Comparison of ENCODE assay signal across 27 mouse cellular contexts in genomic region chr13:110369673-110370072, GRCm38 (mm10). TPM values are rescaled to one million over a fixed set of nuclear protein-coding genes. Genes with fewer than 3 reads are reported as not detected.
DNase-seq lines count a peak whose midpoint lies in the region; ATAC-seq and TF ChIP-seq lines count a peak whose summit lies in the region.
"Had no signal": no experiment of that assay in that cellular context is flagged by ENCODE, and none has a peak within 500 bp of the region (broad histone marks: within the 10 kb centered on the region; RNA-seq: fewer than 3 reads in every experiment).

No protein-coding gene starts in this region.

- no peak overlapping the region for H3K9ac ChIP-seq in embryonic facial prominence, embryonic 12.5 days
- no peak overlapping the region for H3K9ac ChIP-seq in hindbrain, embryonic 16.5 days (ENCODE audit: low read depth, low read length)
- H3K9ac ChIP-seq in hindbrain, embryonic 11.5 days (ENCODE audit: low read depth, low read length) = no peak overlapping the region
- H3K9ac ChIP-seq in midbrain, embryonic 15.5 days = no peak overlapping the region
- no peak overlapping the region for H3K9ac ChIP-seq in midbrain, postnatal 0 days (replicated peaks; ENCODE audit: low read length, poor library complexity, severe bottlenecking)
- H3K9ac ChIP-seq: embryonic facial prominence, embryonic 15.5 days; forebrain, embryonic 12.5 days; heart, embryonic 13.5 days; hindbrain, embryonic 14.5 days had no signal

- H3K36me3 ChIP-seq in embryonic facial prominence, embryonic 12.5 days = no peaks in the 10 kb centered on the region
- H3K36me3 ChIP-seq in embryonic facial prominence, embryonic 10.5 days (replicated peaks) = no peaks in the 10 kb centered on the region
- H3K36me3 ChIP-seq in hindbrain, embryonic 16.5 days (ENCODE audit: control insufficient read depth, insufficient read depth, low read length) = no peaks in the 10 kb centered on the region
- no peaks in the 10 kb centered on the region for H3K36me3 ChIP-seq in hindbrain, embryonic 11.5 days (ENCODE audit: control insufficient read depth, insufficient read depth, low read length)
- no peaks in the 10 kb centered on the region for H3K36me3 ChIP-seq in midbrain, embryonic 15.5 days (replicated peaks)
- no peaks in the 10 kb centered on the region for H3K36me3 ChIP-seq in midbrain, postnatal 0 days (ENCODE audit: insufficient read depth, low read length)
- H3K36me3 ChIP-seq: embryonic facial prominence, embryonic 15.5 days; forebrain, embryonic 12.5 days; heart, embryonic 10.5 days; heart, embryonic 13.5 days had no signal

- H3K4me3 ChIP-seq in embryonic facial prominence, embryonic 12.5 days = no peak overlapping the region
- no peak overlapping the region for H3K4me3 ChIP-seq in embryonic facial prominence, embryonic 10.5 days
- H3K4me3 ChIP-seq in hindbrain, embryonic 16.5 days (ENCODE audit: low read length) = no peak overlapping the region
- H3K4me3 ChIP-seq in hindbrain, embryonic 11.5 days (ENCODE audit: low read depth, low read length) = no peak overlapping the region
- H3K4me3 ChIP-seq in midbrain, embryonic 15.5 days = no peak overlapping the region
- H3K4me3 ChIP-seq in midbrain, postnatal 0 days (ENCODE audit: low read depth, low read length) = no peak overlapping the region
- H3K4me3 ChIP-seq: embryonic facial prominence, embryonic 15.5 days; forebrain, embryonic 12.5 days; heart, adult 2 months; heart, embryonic 10.5 days; heart, embryonic 13.5 days had no signal

- no peaks in the 10 kb centered on the region for H3K4me1 ChIP-seq in embryonic facial prominence, embryonic 12.5 days
- H3K4me1 ChIP-seq in embryonic facial prominence, embryonic 10.5 days = no peaks in the 10 kb centered on the region
- no peaks in the 10 kb centered on the region for H3K4me1 ChIP-seq in hindbrain, embryonic 16.5 days (ENCODE audit: control insufficient read depth, insufficient read depth, low read depth, low read length)
- H3K4me1 ChIP-seq in hindbrain, embryonic 11.5 days (replicated peaks; ENCODE audit: control insufficient read depth, insufficient read depth, low read length) = no peaks in the 10 kb centered on the region
- no peaks in the 10 kb centered on the region for H3K4me1 ChIP-seq in midbrain, embryonic 15.5 days
- H3K4me1 ChIP-seq in midbrain, postnatal 0 days (ENCODE audit: insufficient read depth, low read length) = no peaks in the 10 kb centered on the region
- H3K4me1 ChIP-seq: embryonic facial prominence, embryonic 15.5 days; forebrain, embryonic 12.5 days; heart, embryonic 10.5 days; heart, embryonic 13.5 days had no signal

- ATAC-seq in embryonic facial prominence, embryonic 12.5 days (ENCODE audit: insufficient number of reproducible peaks, insufficient read depth, low FRiP score, low TSS enrichment) = 0 out of 2 replicates have a peak, but pooled peaks have one; percentile 56
- peak; percentile 49; the same call in 1 of the 2 replicates for ATAC-seq in hindbrain, embryonic 16.5 days
- no peak for ATAC-seq in hindbrain, embryonic 11.5 days (ENCODE audit: low FRiP score)
- ATAC-seq in midbrain, embryonic 15.5 days (replicated peaks) = peak; percentile 31; the same call in 1 of the 2 replicates
- no peak for ATAC-seq in midbrain, postnatal 0 days (ENCODE audit: low FRiP score)
- ATAC-seq: activated CD4-positive, CD25-positive, alpha-beta regulatory T cell, adult 4 months had no signal

- DNase-seq in embryonic facial prominence, embryonic 10.5 days (ENCODE audit: low spot score) = no peak
- DNase-seq in hindbrain, embryonic 11.5 days (ENCODE audit: low spot score) = no peak
- DNase-seq in midbrain, postnatal 0 days (ENCODE audit: low spot score) = no peak
- DNase-seq: adrenal gland, adult 8-10 months; adrenal gland, postnatal 25 days; cerebellum, adult 11-12 months; cerebellum, adult 8-10 months; cerebellum, postnatal 10 days; cerebellum, postnatal 36 days; embryo, embryonic 11 days; gastrocnemius, postnatal 10 days; gastrocnemius, postnatal 36 days; heart, adult 2 months; heart, postnatal 14 days; heart, postnatal 4 days had no signal

- WGBS in embryonic facial prominence, embryonic 12.5 days = 96% methylated on average over 1 of the region's 1 CpGs
- 93% methylated on average over 1 of the region's 1 CpGs for WGBS in embryonic facial prominence, embryonic 10.5 days
- WGBS in hindbrain, embryonic 16.5 days = 91% methylated on average over 1 of the region's 1 CpGs
- WGBS in hindbrain, embryonic 11.5 days = 95% methylated on average over 1 of the region's 1 CpGs
- WGBS in midbrain, embryonic 15.5 days = 92% methylated on average over 1 of the region's 1 CpGs
- WGBS in midbrain, postnatal 0 days = 92% methylated on average over 1 of the region's 1 CpGs

- no peak for TF ChIP-seq CTCF in midbrain, postnatal 0 days (IDR thresholded peaks at IDR 0.05)

- no peak overlapping the region for H3K4me2 ChIP-seq in embryonic facial prominence, embryonic 12.5 days (replicated peaks)
- H3K4me2 ChIP-seq in hindbrain, embryonic 16.5 days (ENCODE audit: low read length) = no peak overlapping the region
- H3K4me2 ChIP-seq in hindbrain, embryonic 11.5 days (replicated peaks; ENCODE audit: low read depth, low read length) = no peak overlapping the region
- H3K4me2 ChIP-seq in midbrain, embryonic 15.5 days = no peak overlapping the region
- H3K4me2 ChIP-seq in midbrain, postnatal 0 days (ENCODE audit: low read depth, low read length, poor library complexity, severe bottlenecking) = no peak overlapping the region
- H3K4me2 ChIP-seq: embryonic facial prominence, embryonic 15.5 days; forebrain, embryonic 12.5 days; heart, embryonic 13.5 days; hindbrain, embryonic 14.5 days had no signal

- no peaks in the 10 kb centered on the region for H3K27me3 ChIP-seq in embryonic facial prominence, embryonic 12.5 days
- H3K27me3 ChIP-seq in embryonic facial prominence, embryonic 10.5 days (replicated peaks; ENCODE audit: low read depth, poor library complexity, severe bottlenecking) = no peaks in the 10 kb centered on the region
- no peaks in the 10 kb centered on the region for H3K27me3 ChIP-seq in hindbrain, embryonic 16.5 days (replicated peaks; ENCODE audit: control insufficient read depth, insufficient read depth, low read length)
- H3K27me3 ChIP-seq in hindbrain, embryonic 11.5 days (ENCODE audit: control insufficient read depth, insufficient read depth, low read length) = no peaks in the 10 kb centered on the region
- no peaks in the 10 kb centered on the region for H3K27me3 ChIP-seq in midbrain, embryonic 15.5 days (replicated peaks)
- no peaks in the 10 kb centered on the region for H3K27me3 ChIP-seq in midbrain, postnatal 0 days (ENCODE audit: insufficient read depth, low read length)
- H3K27me3 ChIP-seq: embryonic facial prominence, embryonic 15.5 days; forebrain, embryonic 12.5 days; heart, embryonic 13.5 days had no signal

- H3K27ac ChIP-seq in embryonic facial prominence, embryonic 12.5 days = no peak overlapping the region
- H3K27ac ChIP-seq in embryonic facial prominence, embryonic 10.5 days (replicated peaks) = no peak overlapping the region
- H3K27ac ChIP-seq in hindbrain, embryonic 16.5 days (ENCODE audit: low read depth, low read length) = no peak overlapping the region
- H3K27ac ChIP-seq in hindbrain, embryonic 11.5 days (ENCODE audit: low read depth, low read length) = no peak overlapping the region
- H3K27ac ChIP-seq in midbrain, embryonic 15.5 days = no peak overlapping the region
- H3K27ac ChIP-seq in midbrain, postnatal 0 days (ENCODE audit: low read depth, low read length) = no peak overlapping the region
- H3K27ac ChIP-seq: embryonic facial prominence, embryonic 15.5 days; forebrain, embryonic 12.5 days; heart, adult 2 months; heart, embryonic 10.5 days; heart, embryonic 13.5 days; hindbrain, embryonic 14.5 days had no signal

- no peaks in the 10 kb centered on the region for H3K9me3 ChIP-seq in embryonic facial prominence, embryonic 12.5 days
- no peaks in the 10 kb centered on the region for H3K9me3 ChIP-seq in embryonic facial prominence, embryonic 10.5 days
- H3K9me3 ChIP-seq in hindbrain, embryonic 16.5 days (ENCODE audit: control insufficient read depth, low read length) = no peaks in the 10 kb centered on the region
- H3K9me3 ChIP-seq in hindbrain, embryonic 11.5 days (ENCODE audit: control insufficient read depth, low read length) = no peaks in the 10 kb centered on the region
- H3K9me3 ChIP-seq in midbrain, embryonic 15.5 days = no peaks in the 10 kb centered on the region
- H3K9me3 ChIP-seq in midbrain, postnatal 0 days (ENCODE audit: low read length) = no peaks in the 10 kb centered on the region
- H3K9me3 ChIP-seq: embryonic facial prominence, embryonic 15.5 days; forebrain, embryonic 12.5 days; heart, embryonic 10.5 days; heart, embryonic 13.5 days had no signal

RNA-seq across cellular contexts. Expression of gene Gapt, which starts 12.7 kb away (rescaled TPM):
- 0.15 and 0.25 TPM in 2 replicates for polyA plus RNA-seq in embryonic facial prominence, embryonic 12.5 days (2016; fragmentation: Nextera tagmentation; extraction: Ambion mirVana)
- 0.14 and 0.27 TPM in 2 replicates for polyA plus RNA-seq in embryonic facial prominence, embryonic 10.5 days (2016; fragmentation: Nextera tagmentation; extraction: Ambion mirVana)
- 0.08 TPM in 1 of 2 replicates, not detected in the other for polyA plus RNA-seq in hindbrain, embryonic 16.5 days (2015; fragmentation: Nextera tagmentation; extraction: Ambion mirVana)
- 0.21 and 0.25 TPM in 2 replicates for polyA plus RNA-seq in hindbrain, embryonic 11.5 days (2014; fragmentation: Nextera tagmentation; extraction: Ambion mirVana)
- 0.08 TPM in 1 of 2 replicates, not detected in the other for polyA plus RNA-seq in midbrain, embryonic 15.5 days (2015; fragmentation: Nextera tagmentation; extraction: Ambion mirVana)
- total RNA-seq in midbrain, postnatal 0 days (2014; rRNA removed) = not detected in 2 replicates
- not detected in 2 replicates for polyA plus RNA-seq in midbrain, postnatal 0 days (2015; fragmentation: Nextera tagmentation; extraction: Ambion mirVana)
- total RNA-seq: adrenal gland, postnatal 25 days; ES-E14; gastrocnemius, postnatal 36 days; heart, postnatal 14 days had no signal
- polyA plus RNA-seq: cortical plate, adult 2 months; forebrain, embryonic 16.5 days had no signal

RNA-seq across cellular contexts. Expression of gene Plk2, which starts 25.2 kb away (rescaled TPM):
- 201 and 223 TPM in 2 replicates for polyA plus RNA-seq in embryonic facial prominence, embryonic 12.5 days (2016; fragmentation: Nextera tagmentation; extraction: Ambion mirVana)
- polyA plus RNA-seq in embryonic facial prominence, embryonic 10.5 days (2016; fragmentation: Nextera tagmentation; extraction: Ambion mirVana) = 64.8 and 87.8 TPM in 2 replicates
- polyA plus RNA-seq in hindbrain, embryonic 16.5 days (2015; fragmentation: Nextera tagmentation; extraction: Ambion mirVana) = 125 and 127 TPM in 2 replicates
- polyA plus RNA-seq in hindbrain, embryonic 11.5 days (2014; fragmentation: Nextera tagmentation; extraction: Ambion mirVana) = 103 and 108 TPM in 2 replicates
- polyA plus RNA-seq in midbrain, embryonic 15.5 days (2015; fragmentation: Nextera tagmentation; extraction: Ambion mirVana) = 154 and 173 TPM in 2 replicates
- total RNA-seq in midbrain, postnatal 0 days (2014; rRNA removed) = 130 and 146 TPM in 2 replicates
- polyA plus RNA-seq in midbrain, postnatal 0 days (2015; fragmentation: Nextera tagmentation; extraction: Ambion mirVana) = 123 and 124 TPM in 2 replicates

Comparison
In these comparisons a context has a peak if more than half of its experiments do, and no peak if none do; other contexts are left out.
1. ATAC-seq: peak in embryonic facial prominence, embryonic 12.5 days (single experiment), hindbrain, embryonic 16.5 days (single experiment) and midbrain, embryonic 15.5 days (single experiment); none in hindbrain, embryonic 11.5 days (single experiment) and midbrain, postnatal 0 days (single experiment).